Mouse (Mus musculus) forebrain, embryonic 11.5 days (tissue): ENCODE data around the gene Tvp23a. TPM values are rescaled to one million over a fixed set of nuclear protein-coding genes. Genes with fewer than 3 reads are reported as not detected.

Experiments used
- ATAC-seq: fragments of 200-750 bp; cut with Nextera tagmentation; replicated peaks from 2 replicates; pipeline ENCODE4 v1.8.0; 2017; ENCODE audit warnings: moderate TSS enrichment; ENCODE audit not compliant: low FRiP score
- DNase-seq: peaks from one replicate; pipeline ENCODE4 v3.0.0-alpha.2; 2017; ENCODE audit warnings: low spot score
- H3K27ac ChIP-seq: fragments of 300-500 bp; sonication (generic); 2 replicates; pipeline ENCODE4 v1.5.1; 2014; ENCODE audit warnings: low read depth, low read length
- H3K27me3 ChIP-seq: fragments of 300-500 bp; sonication (generic); 2 replicates; pipeline ENCODE4 v1.6.1; 2014; ENCODE audit warnings: mild to moderate bottlenecking, low read length, mixed read lengths; ENCODE audit not compliant: control insufficient read depth, insufficient read depth
- H3K36me3 ChIP-seq: fragments of 300-500 bp; sonication (generic); 2 replicates; pipeline ENCODE4 v1.6.1; 2014; ENCODE audit warnings: mild to moderate bottlenecking, low read length, moderate library complexity, mixed read lengths; ENCODE audit not compliant: control insufficient read depth, insufficient read depth
- H3K4me1 ChIP-seq: fragments of 300-500 bp; sonication (generic); replicated peaks from 2 replicates; pipeline ENCODE4 v1.6.1; 2014; ENCODE audit warnings: low read length, mixed read lengths; ENCODE audit not compliant: control insufficient read depth, insufficient read depth
- H3K4me2 ChIP-seq: fragments of 300-500 bp; sonication (generic); 2 replicates; pipeline ENCODE4 v1.6.1; 2014; ENCODE audit warnings: low read depth, mild to moderate bottlenecking, low read length, moderate library complexity, mixed read lengths; ENCODE audit not compliant: severe bottlenecking
- H3K4me3 ChIP-seq: fragments of 300-500 bp; sonication (generic); 2 replicates; pipeline ENCODE4 v1.5.1; 2014; ENCODE audit warnings: low read depth, low read length
- H3K9ac ChIP-seq: fragments of 300-500 bp; sonication (generic); 2 replicates; pipeline ENCODE4 v1.6.1; 2014; ENCODE audit warnings: low read length
- H3K9me3 ChIP-seq: fragments of 300-500 bp; sonication (generic); 2 replicates; pipeline ENCODE4 v1.6.1; 2016; ENCODE audit warnings: low read length, mixed read lengths; ENCODE audit not compliant: control insufficient read depth
- WGBS: fragments of 180-500 bp; shearing (Covaris S2); extraction: QIAGEN DNeasy Blood & Tissue Kit; methylation state at CpG from one replicate; pipeline ENCODE4 v1.1.7; 2014; 5-methylcytosine and 5-hydroxymethylcytosine counted together
- polyA plus RNA-seq: library from polyadenylated mRNA; unstranded; fragments of >200 nt; fragmentation: Nextera tagmentation; extraction: Ambion mirVana; gene quantifications from 2 replicates; pipeline ENCODE4 v1.2.1, GENCODE M21; 2014

The Tvp23a gene
- polyA plus RNA-seq, 1 experiment from 2014 or later: 22.8 TPM

- no peak overlapping the region for H3K4me3 ChIP-seq
- no peaks in the 10 kb centered on the region for H3K9me3 ChIP-seq
- 90% methylated on average over 9 of the region's 9 CpGs for WGBS
- DNase-seq (peak; percentile 38), ATAC-seq (no peak)
- no peak overlapping the region for H3K27ac ChIP-seq
- H3K36me3 ChIP-seq: no peaks in the 10 kb centered on the region
- H3K4me2 ChIP-seq: no peak overlapping the region
- H3K4me1 ChIP-seq: peaks cover 3% of the 10 kb centered on the region; the same call in 1 of the 2 replicates
- no peak overlapping the region for H3K9ac ChIP-seq
- no peaks in the 10 kb centered on the region for H3K27me3 ChIP-seq
Observed at GRCm38 (mm10) chr16:10448931-10449330, 1.8 kb upstream of the Tvp23a start.

- H3K9ac ChIP-seq: peak overlapping the region; percentile 71
- ATAC-seq (peak; percentile 24; the same call in 1 of the 2 replicates), DNase-seq (peak; percentile 47)
- no peaks in the 10 kb centered on the region for H3K27me3 ChIP-seq
- H3K27ac ChIP-seq: no peak overlapping the region
- peaks cover 3% of the 10 kb centered on the region; the same call in 1 of the 2 replicates for H3K4me1 ChIP-seq
- peak overlapping the region; percentile 45 for H3K4me3 ChIP-seq
- H3K4me2 ChIP-seq: peak overlapping the region; percentile 76
- H3K36me3 ChIP-seq: no peaks in the 10 kb centered on the region
- WGBS: 50% methylated on average over 2 of the region's 2 CpGs
- no peaks in the 10 kb centered on the region for H3K9me3 ChIP-seq
Observed at GRCm38 (mm10) chr16:10447781-10448180, 619 bp upstream of the Tvp23a start.

GRCm38 (mm10) chr16:10446573-10447263 is 444 bp downstream of the Tvp23a start:
- ATAC-seq (peak; percentile 37), DNase-seq (peak; percentile 51)
- Histone ChIP-seq H3K4me3 (peak overlapping the region; percentile 45), H3K9me3 (no peaks in the 10 kb centered on the region), H3K27me3 (no peaks in the 10 kb centered on the region), H3K36me3 (no peaks in the 10 kb centered on the region), H3K4me2 (peak overlapping the region; percentile 76), H3K9ac (peak overlapping the region; percentile 71), H3K27ac (peak overlapping the region; percentile 64), H3K4me1 (peaks cover 3% of the 10 kb centered on the region; the same call in 1 of the 2 replicates)
- WGBS: 16% methylated on average over 13 of the region's 13 CpGs

- ATAC-seq: no peak
- Histone ChIP-seq H3K4me2 (no peak overlapping the region), H3K4me3 (no peak overlapping the region), H3K9ac (no peak overlapping the region), H3K4me1 (peaks cover 3% of the 10 kb centered on the region; the same call in 1 of the 2 replicates), H3K27me3 (no peaks in the 10 kb centered on the region), H3K36me3 (no peaks in the 10 kb centered on the region), H3K9me3 (no peaks in the 10 kb centered on the region), H3K27ac (no peak overlapping the region)
- DNase-seq: peak; percentile 40
Observed at GRCm38 (mm10) chr16:10443723-10444122, 3.4 kb downstream of the Tvp23a start.

- Histone ChIP-seq H3K27ac (no peak overlapping the region), H3K4me3 (no peak overlapping the region), H3K4me1 (no peaks in the 10 kb centered on the region), H3K27me3 (no peaks in the 10 kb centered on the region), H3K9me3 (no peaks in the 10 kb centered on the region), H3K36me3 (no peaks in the 10 kb centered on the region), H3K4me2 (no peak overlapping the region), H3K9ac (no peak overlapping the region)
- DNase-seq (no peak), ATAC-seq (no peak)
- WGBS: 96% methylated on average over 4 of the region's 4 CpGs
Observed at GRCm38 (mm10) chr16:10441761-10442160, 5.4 kb downstream of the Tvp23a start.

- Histone ChIP-seq H3K4me2 (no peak overlapping the region), H3K9ac (no peak overlapping the region), H3K36me3 (no peaks in the 10 kb centered on the region), H3K27ac (no peak overlapping the region), H3K9me3 (no peaks in the 10 kb centered on the region), H3K4me1 (no peaks in the 10 kb centered on the region), H3K4me3 (no peak overlapping the region), H3K27me3 (no peaks in the 10 kb centered on the region)
- ATAC-seq (no peak), DNase-seq (peak; percentile 17)
- WGBS: 89% methylated on average over 6 of the region's 6 CpGs
Observed at GRCm38 (mm10) chr16:10441328-10441727, 5.8 kb downstream of the Tvp23a start.

- 92% methylated on average over 5 of the region's 5 CpGs for WGBS
- no peaks in the 10 kb centered on the region for H3K27me3 ChIP-seq
Observed at GRCm38 (mm10) chr16:10438055-10438454, 9.1 kb downstream of the Tvp23a start.

GRCm38 (mm10) chr16:10436166-10436565 is 11.0 kb downstream of the Tvp23a start:
- no peak overlapping the region for H3K9ac ChIP-seq
- no peak overlapping the region for H3K27ac ChIP-seq
- no peak overlapping the region for H3K4me2 ChIP-seq
- 87% methylated on average over 6 of the region's 6 CpGs for WGBS
- H3K4me3 ChIP-seq: no peak overlapping the region
- H3K9me3 ChIP-seq: no peaks in the 10 kb centered on the region
- H3K4me1 ChIP-seq: no peaks in the 10 kb centered on the region
- H3K36me3 ChIP-seq: no peaks in the 10 kb centered on the region
- ATAC-seq (no peak), DNase-seq (no peak)
- no peaks in the 10 kb centered on the region for H3K27me3 ChIP-seq

More at GRCm38 (mm10) chr16:10438055-10438454, 9.1 kb downstream of the Tvp23a start:
- no peak for ATAC-seq
- H3K4me1 ChIP-seq: no peaks in the 10 kb centered on the region
- H3K27ac ChIP-seq: no peak overlapping the region
- H3K36me3 ChIP-seq: no peaks in the 10 kb centered on the region
- no peaks in the 10 kb centered on the region for H3K9me3 ChIP-seq
- H3K4me2 ChIP-seq: no peak overlapping the region
- H3K9ac ChIP-seq: no peak overlapping the region
- no peak overlapping the region for H3K4me3 ChIP-seq
- peak; percentile 18 for DNase-seq

GRCm38 (mm10) chr16:10433344-10433743 is 13.8 kb downstream of the Tvp23a start:
- no peak overlapping the region for H3K9ac ChIP-seq
- no peak for ATAC-seq
- no peaks in the 10 kb centered on the region for H3K27me3 ChIP-seq
- H3K9me3 ChIP-seq: no peaks in the 10 kb centered on the region
- DNase-seq: peak; percentile 44
- H3K36me3 ChIP-seq: no peaks in the 10 kb centered on the region
- no peak overlapping the region for H3K4me2 ChIP-seq
- H3K27ac ChIP-seq: no peak overlapping the region
- H3K4me1 ChIP-seq: no peaks in the 10 kb centered on the region
- 91% methylated on average over 5 of the region's 5 CpGs for WGBS
- H3K4me3 ChIP-seq: no peak overlapping the region
